Mouse (Mus musculus): ENCODE results near the gene Nabp2. TPM values are rescaled to one million over a fixed set of nuclear protein-coding genes. Genes with fewer than 3 reads are reported as not detected.

Nabp2 gene
- 101 and 104 TPM in 2 replicates for polyA plus RNA-seq (2014; fragmentation: Nextera tagmentation; extraction: Ambion mirVana)

- ATAC-seq (replicated peaks; ENCODE audit: low FRiP score) (peak; percentile 87), DNase-seq (ENCODE audit: low spot score) (peak; percentile 98)
- Histone ChIP-seq H3K27ac (ENCODE audit: low read depth, low read length) (peak within 1 kb of the TSS; percentile 91), H3K4me1 (replicated peaks; ENCODE audit: control insufficient read depth, insufficient read depth, low read length) (peaks cover 34% of the 10 kb centered on the region), H3K9ac (ENCODE audit: low read depth, low read length) (peak within 1 kb of the TSS; percentile 90), H3K36me3 (ENCODE audit: control insufficient read depth, insufficient read depth, low read length) (peaks cover 9% of the 10 kb centered on the region; the same call in 1 of the 2 replicates), H3K27me3 (replicated peaks; ENCODE audit: control insufficient read depth, insufficient read depth, low read length) (no peaks in the 10 kb centered on the region), H3K4me3 (ENCODE audit: low read depth, low read length) (peak within 1 kb of the TSS; percentile 79), H3K4me2 (peak within 1 kb of the TSS; percentile 100), H3K9me3 (ENCODE audit: control insufficient read depth, low read length) (no peaks in the 10 kb centered on the region)
- under 1% methylated on average over 50 of the region's 50 CpGs for WGBS
Observed at GRCm38 (mm10) chr10:128411211-128412054, at the start of gene Nabp2, which contains the start of gene Rnf41. Gene Nabp2, minus strand, starts transcription at chr10:128411492. Gene Rnf41, plus strand, starts transcription at chr10:128411657.

GRCm38 (mm10) chr10:128460270-128460630 is 49.0 kb upstream of the Nabp2 start:
- H3K4me1 ChIP-seq (replicated peaks; ENCODE audit: control insufficient read depth, insufficient read depth, low read length) = peaks cover 12% of the 10 kb centered on the region; the same call in 1 of the 2 replicates
- ATAC-seq (replicated peaks; ENCODE audit: low FRiP score) (no peak), DNase-seq (ENCODE audit: low spot score) (no peak)
- H3K36me3 ChIP-seq (ENCODE audit: control insufficient read depth, insufficient read depth, low read length) = peaks cover 18% of the 10 kb centered on the region
- peak overlapping the region; percentile 88 for H3K9ac ChIP-seq (ENCODE audit: low read depth, low read length)
- peak overlapping the region; percentile 97 for H3K4me3 ChIP-seq (ENCODE audit: low read depth, low read length)
- no peaks in the 10 kb centered on the region for H3K9me3 ChIP-seq (ENCODE audit: control insufficient read depth, low read length)
- H3K27me3 ChIP-seq (replicated peaks; ENCODE audit: control insufficient read depth, insufficient read depth, low read length) = no peaks in the 10 kb centered on the region
- 22% methylated on average over 5 of the region's 5 CpGs for WGBS
- H3K4me2 ChIP-seq = peak overlapping the region; percentile 76
- peak overlapping the region; percentile 98 for H3K27ac ChIP-seq (ENCODE audit: low read depth, low read length)

GRCm38 (mm10) chr10:128459409-128460269 is 48.3 kb upstream of the Nabp2 start:
- 1% methylated on average over 39 of the region's 67 CpGs for WGBS
- Histone ChIP-seq H3K27ac (ENCODE audit: low read depth, low read length) (peak overlapping the region; percentile 98), H3K9ac (ENCODE audit: low read depth, low read length) (peak overlapping the region; percentile 88), H3K4me2 (peak overlapping the region; percentile 76), H3K27me3 (replicated peaks; ENCODE audit: control insufficient read depth, insufficient read depth, low read length) (no peaks in the 10 kb centered on the region), H3K9me3 (ENCODE audit: control insufficient read depth, low read length) (no peaks in the 10 kb centered on the region), H3K4me1 (replicated peaks; ENCODE audit: control insufficient read depth, insufficient read depth, low read length) (peaks cover 12% of the 10 kb centered on the region; the same call in 1 of the 2 replicates), H3K4me3 (ENCODE audit: low read depth, low read length) (peak overlapping the region; percentile 97), H3K36me3 (ENCODE audit: control insufficient read depth, insufficient read depth, low read length) (peaks cover 14% of the 10 kb centered on the region)
- DNase-seq (ENCODE audit: low spot score) (peak; percentile 73), ATAC-seq (replicated peaks; ENCODE audit: low FRiP score) (peak; percentile 70)

GRCm38 (mm10) chr10:128458719-128459408 is 47.6 kb upstream of the Nabp2 start, which contains the start of gene Smarcc2:
Gene Smarcc2, plus strand, starts transcription at chr10:128459248.
- Histone ChIP-seq H3K9ac (ENCODE audit: low read depth, low read length) (peak within 1 kb of the TSS; percentile 88), H3K36me3 (ENCODE audit: control insufficient read depth, insufficient read depth, low read length) (peaks cover 10% of the 10 kb centered on the region)
- under 1% methylated on average over 79 of the region's 86 CpGs for WGBS

GRCm38 (mm10) chr10:128458348-128458718 is 47.0 kb upstream of the Nabp2 start:
- DNase-seq (ENCODE audit: low spot score) (peak; percentile 99), ATAC-seq (replicated peaks; ENCODE audit: low FRiP score) (peak; percentile 67)
- Histone ChIP-seq H3K27me3 (replicated peaks; ENCODE audit: control insufficient read depth, insufficient read depth, low read length) (no peaks in the 10 kb centered on the region), H3K9ac (ENCODE audit: low read depth, low read length) (peak overlapping the region; percentile 88), H3K4me1 (replicated peaks; ENCODE audit: control insufficient read depth, insufficient read depth, low read length) (peaks cover 12% of the 10 kb centered on the region; the same call in 1 of the 2 replicates), H3K36me3 (ENCODE audit: control insufficient read depth, insufficient read depth, low read length) (peaks cover 6% of the 10 kb centered on the region), H3K4me3 (ENCODE audit: low read depth, low read length) (peak overlapping the region; percentile 97), H3K27ac (ENCODE audit: low read depth, low read length) (peak overlapping the region; percentile 98), H3K9me3 (ENCODE audit: control insufficient read depth, low read length) (no peaks in the 10 kb centered on the region), H3K4me2 (peak overlapping the region; percentile 76)
- WGBS = under 1% methylated on average over 29 of the region's 29 CpGs

More at GRCm38 (mm10) chr10:128458719-128459408, 47.6 kb upstream of the Nabp2 start, which contains the start of gene Smarcc2:
- peaks cover 12% of the 10 kb centered on the region; the same call in 1 of the 2 replicates for H3K4me1 ChIP-seq (replicated peaks; ENCODE audit: control insufficient read depth, insufficient read depth, low read length)
- peak within 1 kb of the TSS; percentile 97 for H3K4me3 ChIP-seq (ENCODE audit: low read depth, low read length)
- H3K27ac ChIP-seq (ENCODE audit: low read depth, low read length) = peak within 1 kb of the TSS; percentile 98
- peak within 1 kb of the TSS; percentile 76 for H3K4me2 ChIP-seq
- peak; percentile 81 for ATAC-seq (replicated peaks; ENCODE audit: low FRiP score)
- no peaks in the 10 kb centered on the region for H3K9me3 ChIP-seq (ENCODE audit: control insufficient read depth, low read length)
- peak; percentile 83 for DNase-seq (ENCODE audit: low spot score)
- no peaks in the 10 kb centered on the region for H3K27me3 ChIP-seq (replicated peaks; ENCODE audit: control insufficient read depth, insufficient read depth, low read length)

- Histone ChIP-seq H3K27me3 (replicated peaks; ENCODE audit: control insufficient read depth, insufficient read depth, low read length) (no peaks in the 10 kb centered on the region), H3K36me3 (ENCODE audit: control insufficient read depth, insufficient read depth, low read length) (peaks cover 4% of the 10 kb centered on the region), H3K9me3 (ENCODE audit: control insufficient read depth, low read length) (no peaks in the 10 kb centered on the region), H3K27ac (ENCODE audit: low read depth, low read length) (no peak overlapping the region), H3K4me3 (ENCODE audit: low read depth, low read length) (no peak overlapping the region), H3K9ac (ENCODE audit: low read depth, low read length) (0 out of 2 replicates have a peak overlapping the region, but pooled peaks have one; percentile 17), H3K4me2 (peak overlapping the region; percentile 76; the same call in 1 of the 2 replicates), H3K4me1 (replicated peaks; ENCODE audit: control insufficient read depth, insufficient read depth, low read length) (peaks cover 12% of the 10 kb centered on the region; the same call in 1 of the 2 replicates)
- DNase-seq (ENCODE audit: low spot score) (no peak), ATAC-seq (replicated peaks; ENCODE audit: low FRiP score) (no peak)
- 88% methylated on average over 6 of the region's 6 CpGs for WGBS
Observed at GRCm38 (mm10) chr10:128457676-128458075, 46.4 kb upstream of the Nabp2 start.

GRCm38 (mm10) chr10:128455280-128455679 is 44.0 kb upstream of the Nabp2 start:
- Histone ChIP-seq H3K9ac (ENCODE audit: low read depth, low read length) (no peak overlapping the region), H3K27me3 (replicated peaks; ENCODE audit: control insufficient read depth, insufficient read depth, low read length) (no peaks in the 10 kb centered on the region), H3K27ac (ENCODE audit: low read depth, low read length) (no peak overlapping the region), H3K4me1 (replicated peaks; ENCODE audit: control insufficient read depth, insufficient read depth, low read length) (peaks cover 3% of the 10 kb centered on the region; the same call in 1 of the 2 replicates), H3K4me2 (peak overlapping the region; percentile 43), H3K36me3 (ENCODE audit: control insufficient read depth, insufficient read depth, low read length) (no peaks in the 10 kb centered on the region), H3K4me3 (ENCODE audit: low read depth, low read length) (no peak overlapping the region), H3K9me3 (ENCODE audit: control insufficient read depth, low read length) (no peaks in the 10 kb centered on the region)
- WGBS = 1% methylated on average over 6 of the region's 6 CpGs
- no peak for ATAC-seq (replicated peaks; ENCODE audit: low FRiP score)
- DNase-seq (ENCODE audit: low spot score) = peak; percentile 47

- WGBS = 74% methylated on average over 3 of the region's 3 CpGs
- Histone ChIP-seq H3K9me3 (ENCODE audit: control insufficient read depth, low read length) (no peaks in the 10 kb centered on the region), H3K36me3 (ENCODE audit: control insufficient read depth, insufficient read depth, low read length) (no peaks in the 10 kb centered on the region), H3K4me3 (ENCODE audit: low read depth, low read length) (no peak overlapping the region), H3K27ac (ENCODE audit: low read depth, low read length) (no peak overlapping the region), H3K4me1 (replicated peaks; ENCODE audit: control insufficient read depth, insufficient read depth, low read length) (no peaks in the 10 kb centered on the region), H3K9ac (ENCODE audit: low read depth, low read length) (no peak overlapping the region), H3K4me2 (no peak overlapping the region), H3K27me3 (replicated peaks; ENCODE audit: control insufficient read depth, insufficient read depth, low read length) (no peaks in the 10 kb centered on the region)
- no peak for ATAC-seq (replicated peaks; ENCODE audit: low FRiP score)
- DNase-seq (ENCODE audit: low spot score) = no peak
Observed at GRCm38 (mm10) chr10:128454471-128454870, 43.2 kb upstream of the Nabp2 start.
